In genomic region chr6:94146206-94146493, GRCm38 (mm10) we compare ENCODE assay signal across 17 mouse cellular contexts.
DNase-seq lines count a peak whose midpoint lies in the region; ATAC-seq and TF ChIP-seq lines count a peak whose summit lies in the region.
"Had no signal": no experiment of that assay in that cellular context is flagged by ENCODE, and none has a peak within 500 bp of the region (broad histone marks: within the 10 kb centered on the region; RNA-seq: fewer than 3 reads in every experiment).

No protein-coding gene starts in this region.

- peaks cover 44% of the 10 kb centered on the region for H3K4me1 ChIP-seq in lung, embryonic 15.5 days
- 0 out of 2 replicates have a peak, but pooled peaks cover 6% of the 10 kb centered on the region for H3K4me1 ChIP-seq in stomach, postnatal 0 days (replicated peaks; ENCODE audit: control insufficient read depth, insufficient read depth)

- intact Hi-C loops in heart, postnatal 14 days (cut with DNase I), result loop anchor here (5.0 kb wide), 1 partner anchor 36 kb away; no protein-coding TSS in a partner anchor

- H3K27me3 ChIP-seq in lung, embryonic 15.5 days, result no peaks in the 10 kb centered on the region
- no peaks in the 10 kb centered on the region for H3K27me3 ChIP-seq in stomach, postnatal 0 days (ENCODE audit: control insufficient read depth, insufficient read depth, low read length)
- H3K27me3 ChIP-seq: hindbrain, embryonic 15.5 days; limb, embryonic 15.5 days; neural tube, embryonic 12.5 days; Patski had no signal

- TF ChIP-seq EP300 in stomach, postnatal 0 days (optimal IDR thresholded peaks at IDR 0.05), result no peak

- no peak overlapping the region for H3K9ac ChIP-seq in lung, embryonic 15.5 days
- H3K9ac ChIP-seq in stomach, postnatal 0 days (ENCODE audit: low read length), result no peak overlapping the region
- H3K9ac ChIP-seq: hindbrain, embryonic 15.5 days; limb, embryonic 15.5 days; liver, embryonic 14.5 days; neural tube, embryonic 12.5 days had no signal

- H3K9me3 ChIP-seq in lung, embryonic 15.5 days, result no peaks in the 10 kb centered on the region
- no peaks in the 10 kb centered on the region for H3K9me3 ChIP-seq in stomach, postnatal 0 days (ENCODE audit: control insufficient read depth, low read length)
- H3K9me3 ChIP-seq: hindbrain, embryonic 15.5 days; limb, embryonic 15.5 days; neural tube, embryonic 12.5 days had no signal

- H3K36me3 ChIP-seq in lung, embryonic 15.5 days, result no peaks in the 10 kb centered on the region
- no peaks in the 10 kb centered on the region for H3K36me3 ChIP-seq in stomach, postnatal 0 days (ENCODE audit: control insufficient read depth, insufficient read depth, low read length)
- H3K36me3 ChIP-seq: forebrain, embryonic 10.5 days; hindbrain, embryonic 15.5 days; limb, embryonic 15.5 days; neural tube, embryonic 12.5 days had no signal

- peak; percentile 41 to 56 for DNase-seq in adrenal gland, postnatal 36 days
- DNase-seq in adrenal gland, postnatal 4 days (ENCODE audit: low spot score in 2 of 2), result no peak
- DNase-seq in heart, postnatal 4 days, result peak; percentile 32
- no peak for DNase-seq in heart, postnatal 14 days
- DNase-seq in lung, postnatal 36 days, result no peak
- DNase-seq in stomach, postnatal 0 days (ENCODE audit: low spot score), result no peak
- DNase-seq: midbrain, embryonic 14.5 days; right cerebral cortex, postnatal 14 days; thymus, postnatal 25 days had no signal

- ATAC-seq in lung, embryonic 15.5 days (ENCODE audit: borderline replicate concordance, extremely low read depth, low FRiP score, low TSS enrichment), result no peak
- no peak for ATAC-seq in stomach, postnatal 0 days (ENCODE audit: low FRiP score, low TSS enrichment)
- ATAC-seq: Patski had no signal

- TF ChIP-seq CTCF in stomach, postnatal 0 days (IDR thresholded peaks at IDR 0.05; ENCODE audit: low read depth), result no peak

- H3K4me3 ChIP-seq in lung, embryonic 15.5 days, result no peak overlapping the region
- H3K4me3 ChIP-seq in stomach, postnatal 0 days (ENCODE audit: low read depth, low read length), result no peak overlapping the region
- H3K4me3 ChIP-seq: forebrain, embryonic 10.5 days; hindbrain, embryonic 15.5 days; limb, embryonic 15.5 days; neural tube, embryonic 12.5 days had no signal

- H3K4me2 ChIP-seq in lung, embryonic 15.5 days, result no peak overlapping the region
- H3K4me2 ChIP-seq in stomach, postnatal 0 days (replicated peaks; ENCODE audit: low read depth), result no peak overlapping the region
- H3K4me2 ChIP-seq: heart, embryonic 11.5 days; hindbrain, embryonic 15.5 days; limb, embryonic 15.5 days; neural tube, embryonic 12.5 days had no signal

- 5% methylated on average over 1 of the region's 1 CpGs for WGBS in lung, embryonic 15.5 days
- 27% methylated on average over 1 of the region's 1 CpGs for WGBS in stomach, postnatal 0 days

- H3K27ac ChIP-seq in lung, embryonic 15.5 days, result peak overlapping the region; percentile 76
- H3K27ac ChIP-seq in stomach, postnatal 0 days (replicated peaks), result 0 out of 2 replicates have a peak overlapping the region, but pooled peaks have one; percentile 8
- H3K27ac ChIP-seq: forebrain, embryonic 10.5 days; hindbrain, embryonic 15.5 days; limb, embryonic 15.5 days; liver, embryonic 14.5 days; neural tube, embryonic 12.5 days had no signal

Comparison
In these comparisons a context has a peak if more than half of its experiments do, and no peak if none do; other contexts are left out.
1. DNase-seq: peak in adrenal gland, postnatal 36 days (2 of 2) and heart, postnatal 4 days (single experiment); none in adrenal gland, postnatal 4 days (0 of 2), heart, postnatal 14 days (0 of 2), lung, postnatal 36 days (single experiment) and stomach, postnatal 0 days (single experiment).